Mouse (Mus musculus): Measurements from ENCODE around the gene Ntf5. TPM values are rescaled to one million over a fixed set of nuclear protein-coding genes. Genes with fewer than 3 reads are reported as not detected.

Ntf5 gene
- total RNA-seq, 1 experiment, result 2.4 TPM

DNA sequence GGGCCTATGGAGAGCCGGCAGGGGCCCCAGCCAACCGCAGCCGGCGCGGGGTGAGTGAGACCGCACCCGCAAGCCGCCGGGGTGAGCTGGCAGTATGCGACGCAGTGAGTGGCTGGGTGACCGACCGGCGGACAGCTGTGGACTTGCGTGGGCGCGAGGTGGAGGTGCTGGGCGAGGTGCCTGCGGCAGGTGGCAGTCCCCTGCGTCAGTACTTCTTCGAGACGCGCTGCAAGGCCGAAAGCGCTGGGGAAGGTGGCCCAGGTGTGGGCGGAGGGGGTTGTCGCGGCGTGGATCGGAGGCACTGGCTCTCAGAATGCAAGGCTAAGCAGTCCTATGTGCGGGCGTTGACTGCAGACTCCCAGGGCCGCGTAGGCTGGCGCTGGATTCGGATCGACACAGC, 2.1 kb downstream of the Ntf5 start:
- in situ Hi-C loops (cut with MboI; ENCODE audit: low sequenced_read_pairs in 2 of 2, unreplicated experiment in 2 of 2), result no loop called here
- Histone ChIP-seq H3K9ac (ENCODE audit: insufficient read depth, low read depth, low read length, poor library complexity, severe bottlenecking) (peak overlapping the region; percentile 6; the same call in 1 of the 2 replicates), H3K4me1 (ENCODE audit: control insufficient read depth in 2 of 2, insufficient read depth in 2 of 2, low read length in 2 of 2, poor library complexity in 1 of 2) (peaks cover 6 to 34% of the 10 kb centered on the region in 2 experiments; a peak in 2 of 4 replicates)

DNA sequence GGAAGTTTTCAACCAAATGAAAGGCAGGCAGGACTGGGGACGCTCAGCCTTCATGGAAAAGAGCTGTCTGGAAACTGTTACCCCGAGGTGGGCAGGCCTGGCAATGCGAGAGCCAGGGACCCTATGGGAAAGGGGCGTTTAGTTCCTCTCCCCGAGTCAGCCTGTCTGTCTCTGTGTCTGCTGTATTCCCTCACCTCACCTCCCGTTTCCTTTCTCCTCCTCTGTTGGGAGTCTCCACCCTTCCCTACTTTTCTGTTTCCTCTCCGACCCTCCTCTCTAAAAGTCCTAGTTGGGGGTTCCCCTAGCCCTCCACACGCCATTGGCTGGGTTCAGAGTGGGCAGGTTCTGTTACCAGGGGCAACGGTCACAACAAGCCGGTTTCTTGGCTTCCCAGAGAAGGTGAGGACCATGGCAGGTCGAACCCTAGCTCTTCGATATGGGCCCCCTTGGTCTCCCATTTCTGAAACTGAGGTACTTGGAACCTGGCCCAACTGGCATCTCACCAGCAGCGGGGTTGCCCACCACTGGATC, 4.5 kb downstream of the Ntf5 start:
- Histone ChIP-seq H3K36me3 (ENCODE audit: control insufficient read depth, insufficient read depth, low read length, poor library complexity, severe bottlenecking) (peaks cover 24% of the 10 kb centered on the region), H3K4me3 (ENCODE audit: insufficient read depth in 1 of 2, low read depth in 1 of 2, low read length in 2 of 2, poor library complexity in 1 of 2, severe bottlenecking in 1 of 2) (no peak overlapping the region), H3K9ac (ENCODE audit: insufficient read depth, low read depth, low read length, poor library complexity, severe bottlenecking) (no peak overlapping the region), H3K4me1 (ENCODE audit: control insufficient read depth in 2 of 2, insufficient read depth in 2 of 2, low read length in 2 of 2, poor library complexity in 1 of 2) (peaks cover 6 to 47% of the 10 kb centered on the region in 2 experiments; a peak in 2 of 4 replicates), H3K9me3 (ENCODE audit: control insufficient read depth, insufficient read depth, low read depth, low read length) (no peaks in the 10 kb centered on the region), H3K27ac (ENCODE audit: insufficient read depth, low read depth, low read length, poor library complexity, severe bottlenecking) (no peak overlapping the region)
- TF ChIP-seq HCFC1 (IDR thresholded peaks at IDR 0.05; ENCODE audit: borderline replicate concordance, insufficient read depth, low read length) (no peak), MAFK (IDR thresholded peaks at IDR 0.05; ENCODE audit: insufficient read depth, low read depth, low read length) (no peak), ZC3H11A (IDR thresholded peaks at IDR 0.05; ENCODE audit: borderline replicate concordance, low read depth, low read length) (no peak), ZNF384 (IDR thresholded peaks at IDR 0.05; ENCODE audit: low read depth, low read length) (no peak), CHD2 (IDR thresholded peaks at IDR 0.05; ENCODE audit: low read depth, low read length) (no peak)
- in situ Hi-C loops (cut with MboI; ENCODE audit: low sequenced_read_pairs in 2 of 2, unreplicated experiment in 2 of 2), result no loop called here
- no peak for DNase-seq (ENCODE audit: low read depth, low spot score)

More for the DNA sequence above, 2.1 kb downstream of the Ntf5 start:
- no peak for TF ChIP-seq HCFC1 (IDR thresholded peaks at IDR 0.05; ENCODE audit: borderline replicate concordance, insufficient read depth, low read length)
- Histone ChIP-seq H3K4me3 (ENCODE audit: insufficient read depth in 1 of 2, low read depth in 1 of 2, low read length in 2 of 2, poor library complexity in 1 of 2, severe bottlenecking in 1 of 2) (peak overlapping the region; percentile 44 to 66; a peak in 3 of 4 replicates), H3K36me3 (ENCODE audit: control insufficient read depth, insufficient read depth, low read length, poor library complexity, severe bottlenecking) (0 out of 2 replicates have a peak, but pooled peaks cover 2% of the 10 kb centered on the region), H3K27ac (ENCODE audit: insufficient read depth, low read depth, low read length, poor library complexity, severe bottlenecking) (no peak overlapping the region), H3K9me3 (ENCODE audit: control insufficient read depth, insufficient read depth, low read depth, low read length) (no peaks in the 10 kb centered on the region)
- no peak for DNase-seq (ENCODE audit: low read depth, low spot score)

DNA sequence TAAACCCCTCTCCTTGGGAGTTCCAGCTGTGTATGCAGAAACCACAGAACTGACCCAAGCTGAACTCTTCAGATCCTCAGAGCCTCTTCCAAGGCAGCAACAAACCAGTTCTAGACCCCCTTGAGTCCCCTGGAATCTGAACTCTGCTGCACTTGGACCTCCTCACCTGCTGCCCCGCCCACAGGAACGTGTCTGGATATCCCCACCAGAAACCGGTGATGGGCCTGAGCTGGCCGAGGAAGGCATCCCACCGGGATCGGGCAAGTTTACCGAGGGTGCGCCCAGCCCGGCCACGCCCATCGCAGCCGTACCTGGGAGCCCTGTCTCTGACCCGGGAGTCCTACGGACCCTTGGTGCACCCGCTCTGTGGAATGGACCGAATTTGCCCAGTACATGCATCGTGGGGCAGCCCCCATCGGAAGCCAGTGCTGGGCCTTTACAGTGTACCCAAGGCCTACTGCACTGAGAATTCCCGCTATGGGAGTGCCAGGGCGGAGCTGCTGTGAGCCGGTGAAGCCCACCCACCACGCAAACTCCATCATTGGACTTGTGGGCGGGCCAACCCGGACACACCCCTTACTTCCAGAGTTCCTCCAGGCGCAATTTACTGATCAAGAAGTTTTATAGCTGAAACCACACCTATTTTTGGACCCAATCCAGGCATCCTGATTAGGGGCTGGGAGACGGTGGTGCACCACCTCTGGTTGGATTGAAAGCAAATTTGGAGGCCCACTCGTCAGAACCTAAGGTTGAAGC, 6.5 kb downstream of the Ntf5 start:
- H3K27ac ChIP-seq (ENCODE audit: insufficient read depth, low read depth, low read length, poor library complexity, severe bottlenecking), result no peak overlapping the region
- TF ChIP-seq MAFK (IDR thresholded peaks at IDR 0.05; ENCODE audit: insufficient read depth, low read depth, low read length), result no peak
- TF ChIP-seq ZNF384 (IDR thresholded peaks at IDR 0.05; ENCODE audit: low read depth, low read length), result no peak
- no peak for TF ChIP-seq ZC3H11A (IDR thresholded peaks at IDR 0.05; ENCODE audit: borderline replicate concordance, low read depth, low read length)
- TF ChIP-seq HCFC1 (IDR thresholded peaks at IDR 0.05; ENCODE audit: borderline replicate concordance, insufficient read depth, low read length), result no peak
- TF ChIP-seq CHD2 (IDR thresholded peaks at IDR 0.05; ENCODE audit: low read depth, low read length), result no peak

DNA sequence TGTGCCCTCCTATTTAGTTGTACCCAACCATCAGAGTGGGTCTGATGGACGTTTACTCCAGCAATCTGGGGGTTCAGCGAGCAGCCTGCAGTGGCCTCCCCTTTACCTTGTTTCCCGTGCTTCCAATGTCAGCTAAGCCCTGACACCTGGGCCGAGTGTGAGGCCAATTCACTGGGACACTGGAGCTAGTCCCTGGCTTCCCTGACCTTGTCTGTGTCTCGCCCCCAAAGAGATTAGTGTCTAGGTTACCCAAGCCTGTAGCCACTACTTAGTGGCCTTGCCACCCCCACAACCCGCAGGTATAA, 7.1 kb downstream of the Ntf5 start, which contains the start of gene Lhb:
Lhb (plus strand) TSS at position 206 of the 305 bp plus-strand sequence.
- Histone ChIP-seq H3K4me3 (ENCODE audit: insufficient read depth in 1 of 2, low read depth in 1 of 2, low read length in 2 of 2, poor library complexity in 1 of 2, severe bottlenecking in 1 of 2) (peak within 1 kb of the TSS in 1 of 2 experiments; percentile 9; a peak in 2 of 4 replicates), H3K36me3 (ENCODE audit: control insufficient read depth, insufficient read depth, low read length, poor library complexity, severe bottlenecking) (peaks cover 49% of the 10 kb centered on the region), H3K9ac (ENCODE audit: insufficient read depth, low read depth, low read length, poor library complexity, severe bottlenecking) (no peak within 1 kb of the TSS), H3K9me3 (ENCODE audit: control insufficient read depth, insufficient read depth, low read depth, low read length) (no peaks in the 10 kb centered on the region), H3K27ac (ENCODE audit: insufficient read depth, low read depth, low read length, poor library complexity, severe bottlenecking) (no peak within 1 kb of the TSS), H3K4me1 (ENCODE audit: control insufficient read depth in 2 of 2, insufficient read depth in 2 of 2, low read length in 2 of 2, poor library complexity in 1 of 2) (peaks cover 6 to 41% of the 10 kb centered on the region in 2 experiments; a peak in 2 of 4 replicates)
- TF ChIP-seq HCFC1 (IDR thresholded peaks at IDR 0.05; ENCODE audit: borderline replicate concordance, insufficient read depth, low read length) (no peak), ZNF384 (IDR thresholded peaks at IDR 0.05; ENCODE audit: low read depth, low read length) (no peak), CHD2 (IDR thresholded peaks at IDR 0.05; ENCODE audit: low read depth, low read length) (no peak), MAFK (IDR thresholded peaks at IDR 0.05; ENCODE audit: insufficient read depth, low read depth, low read length) (no peak), ZC3H11A (IDR thresholded peaks at IDR 0.05; ENCODE audit: borderline replicate concordance, low read depth, low read length) (no peak)
- in situ Hi-C loops (cut with MboI; ENCODE audit: low sequenced_read_pairs in 2 of 2, unreplicated experiment in 2 of 2), result no loop called here
- no peak for DNase-seq (ENCODE audit: low read depth, low spot score)

More for the DNA sequence above, 6.5 kb downstream of the Ntf5 start:
- H3K4me3 ChIP-seq (ENCODE audit: insufficient read depth in 1 of 2, low read depth in 1 of 2, low read length in 2 of 2, poor library complexity in 1 of 2, severe bottlenecking in 1 of 2), result peak overlapping the region in 1 of 2 experiments; percentile 9; a peak in 2 of 4 replicates
- DNase-seq (ENCODE audit: low read depth, low spot score), result no peak
- peaks cover 44% of the 10 kb centered on the region for H3K36me3 ChIP-seq (ENCODE audit: control insufficient read depth, insufficient read depth, low read length, poor library complexity, severe bottlenecking)
- in situ Hi-C loops (cut with MboI; ENCODE audit: low sequenced_read_pairs in 2 of 2, unreplicated experiment in 2 of 2), result no loop called here
- H3K4me1 ChIP-seq (ENCODE audit: control insufficient read depth in 2 of 2, insufficient read depth in 2 of 2, low read length in 2 of 2, poor library complexity in 1 of 2), result peaks cover 6 to 42% of the 10 kb centered on the region in 2 experiments; a peak in 2 of 4 replicates
- H3K9me3 ChIP-seq (ENCODE audit: control insufficient read depth, insufficient read depth, low read depth, low read length), result no peaks in the 10 kb centered on the region
- no peak overlapping the region for H3K9ac ChIP-seq (ENCODE audit: insufficient read depth, low read depth, low read length, poor library complexity, severe bottlenecking)
